Mouse (Mus musculus) myocyte (in vitro differentiated cells): ENCODE data around the gene Samt4. TPM values are rescaled to one million over a fixed set of nuclear protein-coding genes. Genes with fewer than 3 reads are reported as not detected.
"Not testable (repeated sequence)": the region's sequence is repeated elsewhere in the genome, so short reads cannot be mapped to it uniquely, and the experiment has no call there.

ENCODE experiments used
- H3K27me3 ChIP-seq: one replicate; pipeline ENCODE4 v1.6.1; 2011; ENCODE audit not compliant: control insufficient read depth, insufficient read depth, insufficient read length
- H3K36me3 ChIP-seq: one replicate; pipeline ENCODE4 v1.6.1; 2011; ENCODE audit not compliant: control insufficient read depth, insufficient read depth
- H3K4me2 ChIP-seq: one replicate; pipeline ENCODE4 v1.6.1; 2011; ENCODE audit warnings: low read depth, control low read depth
- H3K4me3 ChIP-seq: one replicate; pipeline ENCODE4 v1.5.1; 2011; ENCODE audit warnings: mild to moderate bottlenecking, control low read depth, moderate library complexity
- H3K79me2 ChIP-seq: one replicate; pipeline ENCODE4 v1.6.1; 2011; ENCODE audit not compliant: control insufficient read depth, insufficient read depth
- H3ac ChIP-seq: one replicate; pipeline ENCODE4 v1.6.1; 2011; ENCODE audit not compliant: control insufficient read depth, insufficient read length
- CEBPB ChIP-seq: IDR thresholded peaks from 2 replicates; pipeline ENCODE4 v1.6.1; 2011; ENCODE audit warnings: mild to moderate bottlenecking, moderate library complexity; ENCODE audit not compliant: poor library complexity, insufficient read depth, severe bottlenecking
- E2F4 ChIP-seq: IDR thresholded peaks from one replicate; pipeline ENCODE4 v1.6.1; 2011; ENCODE audit warnings: mild to moderate bottlenecking, control low read depth, moderate library complexity; ENCODE audit not compliant: insufficient read depth
- MAX ChIP-seq: IDR thresholded peaks from one replicate; pipeline ENCODE4 v1.6.1; 2011; ENCODE audit warnings: low read depth, mild to moderate bottlenecking, control low read depth
- MYOD1 ChIP-seq, 3 experiments: IDR thresholded peaks; one replicate each; pipeline ENCODE4 v1.6.1; 2011; ENCODE audit warnings: control low read depth in 2 of 3, low read depth in 2 of 3, mild to moderate bottlenecking in 2 of 3, moderate library complexity in 1 of 3; ENCODE audit not compliant: insufficient read length in 2 of 3, control insufficient read depth in 1 of 3
- MYOG ChIP-seq, 3 experiments: IDR thresholded peaks; one replicate each; pipeline ENCODE4 v1.6.1; 2011; ENCODE audit warnings: control low read depth in 2 of 3, low read depth in 2 of 3, mild to moderate bottlenecking in 2 of 3; ENCODE audit not compliant: insufficient read length in 2 of 3, control insufficient read depth in 1 of 3, insufficient read depth in 1 of 3
- POLR2A ChIP-seq: IDR thresholded peaks from one replicate; pipeline ENCODE4 v1.6.1; 2011; ENCODE audit warnings: low read depth, mild to moderate bottlenecking, control low read depth, moderate library complexity; ENCODE audit not compliant: insufficient read length
- POLR2AphosphoS2 ChIP-seq: IDR thresholded peaks from one replicate; pipeline ENCODE4 v1.6.1; 2011; ENCODE audit warnings: low read depth, control low read depth; ENCODE audit not compliant: insufficient read length
- REST ChIP-seq: IDR thresholded peaks from one replicate; pipeline ENCODE4 v1.6.1; 2011; ENCODE audit warnings: mild to moderate bottlenecking, control low read depth, moderate library complexity; ENCODE audit not compliant: insufficient read depth, insufficient read length
- SRF ChIP-seq: IDR thresholded peaks from one replicate; pipeline ENCODE4 v1.6.1; 2011; ENCODE audit warnings: low read depth; ENCODE audit not compliant: control insufficient read depth, insufficient read length
- TCF12 ChIP-seq: IDR thresholded peaks from one replicate; pipeline ENCODE4 v1.6.1; 2011; ENCODE audit warnings: mild to moderate bottlenecking, control low read depth; ENCODE audit not compliant: poor library complexity, insufficient read depth, severe bottlenecking
- TCF3 ChIP-seq: IDR thresholded peaks from one replicate; pipeline ENCODE4 v1.6.1; 2011; ENCODE audit warnings: low read depth, control low read depth; ENCODE audit not compliant: insufficient read length
- USF1 ChIP-seq: IDR thresholded peaks from one replicate; pipeline ENCODE4 v1.6.1; 2011; ENCODE audit warnings: low read depth, mild to moderate bottlenecking, control low read depth, moderate library complexity
- polyA plus RNA-seq: library from polyadenylated mRNA; unstranded; fragments of >200 nt; fragmentation: generic; extraction: Trizol; gene quantifications from one replicate; pipeline ENCODE4 v1.2.1, GENCODE M21; 2012; ENCODE audit warnings: missing spikeins

The Samt4 gene
- polyA plus RNA-seq = not detected

GRCm38 (mm10) chrX:154481702-154482101 lies at the start of gene Samt4:
Gene Samt4, plus strand, starts transcription at chrX:154482002.
- H3K27me3 ChIP-seq = no peaks in the 10 kb centered on the region
- no peak within 1 kb of the TSS for H3K4me3 ChIP-seq
- H3K79me2 ChIP-seq = no peaks in the 10 kb centered on the region
- H3K4me2 ChIP-seq = no peak within 1 kb of the TSS
- TF ChIP-seq SRF (no peak), MYOG (IDR thresholded peaks at IDR 0.05; ENCODE audit: control insufficient read depth in 1 of 3, insufficient read depth in 1 of 3, insufficient read length in 2 of 3, low read depth in 2 of 3) (no peak), MAX (no peak), REST (no peak), TCF3 (no peak), USF1 (no peak), TCF12 (no peak), POLR2A (no peak), CEBPB (no peak), E2F4 (no peak), MYOD1 (IDR thresholded peaks at IDR 0.05; ENCODE audit: control insufficient read depth in 1 of 3, insufficient read length in 2 of 3, low read depth in 2 of 3) (no peak), POLR2AphosphoS2 (no peak)
- no peaks in the 10 kb centered on the region for H3K36me3 ChIP-seq
- no peak within 1 kb of the TSS for H3ac ChIP-seq

DNA sequence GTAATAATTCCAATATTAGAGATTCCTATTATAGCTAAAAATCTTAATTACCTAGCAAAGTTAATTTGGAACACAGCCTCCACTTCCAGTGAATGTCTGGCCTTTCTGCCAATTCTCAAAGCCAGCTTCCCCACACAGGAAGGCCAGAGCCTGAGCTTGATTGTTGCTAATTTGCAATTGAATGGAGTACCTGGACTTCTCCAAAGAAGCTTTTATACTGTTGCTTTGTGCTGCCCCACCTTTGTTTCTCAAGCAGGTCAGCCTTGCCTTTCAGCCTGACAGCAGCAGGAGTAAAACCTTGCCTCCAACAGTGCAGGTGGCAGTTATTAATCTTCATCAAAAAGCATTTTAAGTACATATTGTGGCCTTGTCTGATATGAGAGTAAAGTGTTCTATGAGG lies 38.1 kb upstream of the Samt4 start:
- not testable (repeated sequence) for H3K36me3 ChIP-seq, H3K79me2 ChIP-seq, H3K4me3 ChIP-seq, H3K4me2 ChIP-seq, H3K27me3 ChIP-seq, H3ac ChIP-seq

- H3K79me2 ChIP-seq, H3ac ChIP-seq, H3K4me3 ChIP-seq, H3K4me2 ChIP-seq, H3K36me3 ChIP-seq, H3K27me3 ChIP-seq: not testable (repeated sequence)
Measured at GRCm38 (mm10) chrX:154468386-154468785, 13.4 kb upstream of the Samt4 start.

Other genes with a start within 250 kb of the Samt4 start
- gene 4930524N10Rik, start 138.6 kb upstream of the Samt4 start, polyA plus RNA-seq = not detected
- gene Samt2, start 97.4 kb downstream of the Samt4 start, polyA plus RNA-seq = not detected